Mouse (Mus musculus) liver, postnatal 0 days (tissue): Measurements from ENCODE around the gene Irgm1.
"Not testable (repeated sequence)": the region's sequence is repeated elsewhere in the genome, so short reads cannot be mapped to it uniquely, and the experiment has no call there.

ENCODE experiments used
- CTCF ChIP-seq: sonication (generic); IDR thresholded peaks from 2 replicates; pipeline ENCODE4 v1.5.1; 2016; ENCODE audit warnings: antibody characterized with exemption, low read depth
- EP300 ChIP-seq: IDR thresholded peaks from 2 replicates; pipeline ENCODE4 v1.6.1; 2016; ENCODE audit warnings: antibody characterized with exemption, low read depth, mild to moderate bottlenecking

GRCm38 (mm10) chr11:48901567-48901930 is 30.1 kb upstream of the Irgm1 start:
- TF ChIP-seq CTCF, EP300: not testable (repeated sequence)
